Mouse (Mus musculus) liver, adult 2 months (tissue): ENCODE data around the gene Atp8b2.

Experiments used
- CTCF ChIP-seq: fragments of 200-500 bp; IDR thresholded peaks from 2 replicates; pipeline ENCODE4 v1.5.1; 2011; ENCODE audit warnings: low read depth, low read length, control low read depth
- POLR2A ChIP-seq: fragments of 200-500 bp; IDR thresholded peaks from 2 replicates; pipeline ENCODE4 v1.6.1; 2011; ENCODE audit warnings: low read length, control low read depth; ENCODE audit not compliant: insufficient read depth; ENCODE audit errors: extremely low read depth

DNA sequence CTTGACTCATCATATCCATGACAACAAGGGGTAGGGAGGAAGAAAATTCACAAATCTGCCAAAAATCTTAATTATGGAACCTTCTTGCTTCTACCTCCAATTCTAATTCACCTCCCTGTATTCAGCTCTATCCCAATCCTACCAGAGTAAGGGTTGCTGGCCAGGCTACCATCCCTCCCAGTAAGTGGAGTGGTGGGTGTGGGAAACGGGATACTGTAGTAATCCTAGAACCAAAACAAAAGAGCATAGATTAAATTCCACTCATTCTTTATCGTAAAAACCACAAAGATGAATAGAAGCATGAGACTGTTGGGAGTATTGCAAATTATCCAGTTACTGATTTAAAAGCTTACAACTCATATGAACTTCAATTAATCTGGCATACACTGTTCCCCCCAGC lies 47.0 kb upstream of the Atp8b2 start:
- no peak for TF ChIP-seq CTCF
- TF ChIP-seq POLR2A = no peak
